Mouse (Mus musculus): ENCODE data around the gene Rabggta.

DNA sequence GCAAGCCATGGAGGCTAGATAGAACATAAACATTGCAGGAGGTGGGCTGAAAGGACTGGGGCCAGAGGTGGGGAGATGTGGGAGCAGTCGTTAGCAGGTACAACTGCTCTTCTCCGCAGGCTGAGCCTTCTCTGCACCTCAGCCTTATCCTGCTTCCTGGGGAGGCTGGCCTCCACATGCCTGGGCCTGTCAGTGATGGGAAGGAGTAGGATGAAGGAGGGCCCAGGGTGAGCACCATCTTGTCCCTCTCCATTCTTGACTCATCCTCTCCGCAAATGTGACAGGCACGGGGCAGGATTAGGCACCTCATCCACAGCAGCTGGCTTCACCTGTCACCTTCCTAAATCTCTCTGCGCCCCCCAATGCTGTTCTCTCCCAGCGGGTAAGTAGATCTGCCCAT is 39.1 kb upstream of the Rabggta start, which contains the start of gene Ltb4r2:
- TF ChIP-seq USF1 (IDR thresholded peaks at IDR 0.05; ENCODE audit: low read depth) (no peak), POLR2A (IDR thresholded peaks at IDR 0.05; ENCODE audit: insufficient read length, low read depth) (no peak), MYOD1 (IDR thresholded peaks at IDR 0.05; ENCODE audit: control insufficient read depth in 1 of 3, insufficient read length in 2 of 3, low read depth in 2 of 3) (no peak), MAX (IDR thresholded peaks at IDR 0.05; ENCODE audit: low read depth) (no peak), CEBPB (IDR thresholded peaks at IDR 0.05; ENCODE audit: insufficient read depth, poor library complexity, severe bottlenecking) (no peak)

Measured in myocyte (in vitro differentiated cells).